Mouse (Mus musculus): ENCODE data around the gene Rsph4a.
"Not testable (repeated sequence)": the region's sequence is repeated elsewhere in the genome, so short reads cannot be mapped to it uniquely, and the experiment has no call there.

Rsph4a gene

GRCm38 (mm10) chr10:33904530-33905481 is at the start of gene Rsph4a:
Gene Rsph4a (plus strand): TSS chr10:33905111.
- no peak for DNase-seq

DNA sequence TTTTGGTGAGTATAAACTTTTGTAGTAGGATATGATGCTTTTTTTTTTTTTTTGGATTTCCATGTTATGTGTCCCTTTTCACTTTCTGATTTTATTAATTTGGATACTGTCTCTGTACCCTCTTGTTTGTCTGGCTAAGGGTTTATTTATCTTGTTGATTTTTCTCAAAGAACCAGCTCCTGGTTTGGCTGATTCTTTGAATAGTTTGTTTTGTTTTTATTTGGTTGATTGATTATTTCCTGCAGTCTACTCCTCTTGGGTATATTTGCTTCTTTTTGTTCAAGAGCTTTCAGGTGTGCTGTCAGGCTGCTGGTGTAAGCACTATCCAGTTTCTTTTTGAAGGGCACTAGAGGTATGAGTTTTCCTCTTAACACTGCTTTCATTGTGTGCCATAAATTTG is 47.5 kb upstream of the Rsph4a start, which contains the start of gene Sult3a1:
TSS of gene Sult3a1 (plus strand) at position 301 of the 400 bp plus-strand sequence.
- DNase-seq, result no peak

DNA sequence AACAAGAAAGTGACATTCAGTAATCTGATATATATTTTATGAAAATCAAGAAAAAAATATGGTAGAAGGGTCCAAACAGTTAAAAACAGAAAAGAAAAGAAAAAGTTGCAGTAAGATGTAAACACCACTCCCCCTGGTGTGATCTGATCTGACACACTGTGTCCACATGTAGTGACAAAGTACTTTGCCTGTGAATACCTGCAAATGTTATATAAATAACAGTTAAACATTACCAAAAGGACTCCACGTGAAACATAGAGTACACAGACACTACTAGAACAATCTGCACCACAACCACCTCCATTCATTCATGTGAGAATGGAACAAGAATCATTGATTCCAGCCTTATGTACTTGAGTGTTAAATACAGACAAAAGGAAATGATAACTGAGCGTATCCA is 38.9 kb upstream of the Rsph4a start:
- DNase-seq, result no peak

GRCm38 (mm10) chr10:33870441-33870840 is 34.5 kb upstream of the Rsph4a start:
- no peak for DNase-seq

- DNase-seq, result no peak
These were observed 32.1 kb upstream of the Rsph4a start for GRCm38 (mm10) chr10:33872672-33873398.

- DNase-seq, result not testable (repeated sequence)
These were observed 22.5 kb upstream of the Rsph4a start for GRCm38 (mm10) chr10:33882411-33882810.

DNA sequence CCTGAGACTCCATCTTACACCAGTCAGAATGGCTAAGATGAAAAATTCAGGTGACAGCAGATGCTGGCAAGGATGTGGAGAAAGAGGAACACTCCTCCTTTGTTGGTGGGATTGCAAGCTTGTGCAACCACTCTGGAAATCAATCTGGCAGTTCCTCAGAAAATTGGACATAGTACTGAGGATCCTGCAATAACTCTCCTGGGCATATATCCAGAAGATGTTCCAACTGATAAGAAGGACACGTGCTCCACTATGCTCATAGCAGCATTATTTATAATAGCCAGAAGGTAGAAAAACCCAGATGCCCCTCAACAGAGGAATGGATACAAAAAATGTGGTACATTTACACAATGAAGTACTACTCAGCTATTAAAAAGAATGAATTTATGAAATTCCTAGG is 3.4 kb upstream of the Rsph4a start:
- not testable (repeated sequence) for DNase-seq

GRCm38 (mm10) chr10:33905489-33905888 is 578 bp downstream of the Rsph4a start:
- DNase-seq, result no peak

GRCm38 (mm10) chr10:33940702-33941101 is 35.8 kb downstream of the Rsph4a start:
- DNase-seq, result no peak

- no peak for DNase-seq
These were observed 40.5 kb downstream of the Rsph4a start for GRCm38 (mm10) chr10:33945390-33945789.

DNA sequence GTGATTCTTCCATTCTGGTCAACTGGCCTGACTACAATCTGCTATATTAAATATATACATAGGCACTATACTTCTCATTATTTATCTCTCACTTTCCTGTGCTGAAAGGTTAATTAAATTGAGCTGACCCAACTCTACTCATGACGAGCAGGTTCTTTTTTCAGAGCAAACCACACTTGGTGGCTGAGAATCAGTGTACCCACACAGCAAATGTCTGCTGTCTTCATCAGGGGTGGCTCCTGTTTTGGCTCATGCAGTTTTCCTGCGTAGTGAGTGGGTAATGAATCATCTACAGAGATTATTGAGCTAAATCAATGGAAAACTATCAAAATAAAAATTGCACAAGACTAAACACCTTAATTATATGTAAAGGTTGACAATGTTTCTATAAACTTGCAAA is 41.4 kb downstream of the Rsph4a start:
- DNase-seq, result no peak

DNA sequence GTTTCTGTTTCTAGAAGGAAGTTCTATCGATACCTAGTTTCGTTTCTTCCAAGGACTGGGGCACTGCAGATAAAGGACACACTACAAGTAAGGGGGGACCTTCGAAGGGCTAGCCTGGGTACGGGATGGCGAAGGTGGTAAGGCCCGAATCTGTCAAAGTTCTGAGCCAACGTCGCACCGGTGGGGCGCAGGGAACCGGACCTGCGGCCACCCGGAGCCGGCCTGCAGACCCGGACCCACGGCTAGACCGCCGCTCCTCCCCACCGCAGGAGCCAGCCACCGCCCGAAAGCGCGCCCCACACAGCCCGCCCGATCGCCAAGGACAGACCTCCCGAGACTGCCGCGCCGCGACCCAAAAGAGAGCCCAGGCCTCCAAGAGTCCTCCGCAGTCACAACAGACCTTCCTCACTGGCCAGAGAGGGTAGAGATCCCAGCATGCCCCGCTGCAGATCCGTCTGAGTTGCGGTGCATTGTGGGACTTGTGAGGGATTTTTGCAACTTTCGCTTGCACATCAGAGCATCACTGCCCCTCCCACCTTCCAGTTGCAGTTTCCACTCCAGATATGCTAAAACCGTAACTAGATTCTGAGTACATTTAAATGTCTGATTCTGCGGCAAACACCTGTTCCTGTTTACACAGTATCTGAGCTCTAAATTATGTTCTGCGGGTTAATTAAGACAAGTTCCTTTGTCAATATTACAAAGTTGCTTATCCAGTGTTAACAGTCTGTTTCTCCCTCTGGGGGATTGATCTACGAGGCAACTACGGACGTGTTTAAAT is 46.1 kb downstream of the Rsph4a start, which contains the start of gene Zup1:
TSS of gene Zup1 (minus strand) at position 467 of the 781 bp plus-strand sequence.
- peak; percentile 86 for DNase-seq

- no peak for DNase-seq
These were observed 47.6 kb downstream of the Rsph4a start for GRCm38 (mm10) chr10:33952509-33952908.

Data from thymus, postnatal 25 days (tissue).